Mouse (Mus musculus): ENCODE measurements around the gene Slc22a23. TPM values are rescaled to one million over a fixed set of nuclear protein-coding genes. Genes with fewer than 3 reads are reported as not detected.

Slc22a23 gene
- total RNA-seq, 2 experiments from 2014 or later = 13.1 to 13.4 TPM

GRCm38 (mm10) chr13:34131011-34131707, 213.8 kb downstream of the Slc22a23 start:
- DNase-seq = no peak

GRCm38 (mm10) chr13:34130226-34130731, 214.7 kb downstream of the Slc22a23 start, which contains the start of gene Tubb2b:
Gene Tubb2b (minus strand): TSS chr13:34130466.
- DNase-seq = peak; percentile 48

- DNase-seq = peak; percentile 23
These were observed 215.3 kb downstream of the Slc22a23 start for GRCm38 (mm10) chr13:34129485-34130225.

Other genes starting within 250 kb of the Slc22a23 start
- gene Tubb2b, start 214.7 kb downstream of the Slc22a23 start, total RNA-seq (2021) = 10 to 100 TPM; 24.9 to 61.2 TPM
- 10 to 100 TPM; 35.4 to 43.9 TPM for gene Psmg4, start 182.2 kb downstream of the Slc22a23 start, total RNA-seq (2021)

Measured in adrenal gland, postnatal 10 days (tissue).